Mouse (Mus musculus) spleen, postnatal 36 days (tissue): ENCODE results near the gene Tex38.
A peak's percentile ranks its signal among the peaks of the same experiment; 100 is the strongest.

Source experiments
- DNase-seq, 2 experiments: peaks; one replicate each; pipeline ENCODE4 v3.0.0; 2022; ENCODE audit warnings: low spot score in 2 of 2, mixed read lengths in 1 of 2

Tex38 gene

DNA sequence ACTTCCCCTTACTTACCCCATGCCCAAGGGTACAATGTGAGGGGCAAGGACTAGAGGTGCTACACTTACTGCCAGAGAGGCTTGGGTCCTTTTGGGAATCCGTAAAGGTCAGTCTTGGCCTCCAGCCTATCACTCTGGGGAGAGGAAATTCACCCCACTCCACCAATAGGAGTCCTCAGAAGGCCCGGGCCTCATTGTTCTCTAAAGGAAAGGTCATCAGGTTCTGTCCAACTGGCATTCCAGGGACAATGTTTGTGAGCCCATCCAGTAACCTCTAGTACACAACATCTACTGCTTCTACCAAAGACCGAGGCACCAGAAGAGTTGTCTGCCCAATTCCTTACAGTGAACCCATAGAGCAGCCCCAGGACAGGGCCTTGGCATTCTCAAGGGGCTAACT is at the start of gene Tex38:
TSS of gene Tex38 (minus strand) at position 101 of the 400 bp plus-strand sequence.
- no peak for DNase-seq

DNA sequence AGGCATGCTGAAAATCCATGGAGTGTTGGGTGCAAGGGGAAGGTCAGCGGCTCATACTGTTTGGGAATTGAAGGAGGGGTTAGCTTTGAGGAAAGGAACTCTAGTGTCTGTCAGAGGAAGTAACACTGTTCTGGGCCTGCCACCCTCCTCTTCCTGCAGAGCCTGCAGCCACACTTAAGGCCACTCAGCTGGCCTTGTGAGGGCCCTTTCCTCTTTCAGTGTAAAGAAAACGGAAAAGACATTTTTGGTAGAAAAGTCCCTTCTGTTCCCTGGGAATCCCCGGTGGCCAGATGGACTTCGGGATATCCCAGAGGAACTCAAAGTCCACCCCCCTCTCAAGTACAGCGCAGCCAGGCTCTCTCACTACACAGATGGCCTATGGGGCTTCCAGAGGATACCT is 49.7 kb upstream of the Tex38 start:
- DNase-seq = no peak

DNA sequence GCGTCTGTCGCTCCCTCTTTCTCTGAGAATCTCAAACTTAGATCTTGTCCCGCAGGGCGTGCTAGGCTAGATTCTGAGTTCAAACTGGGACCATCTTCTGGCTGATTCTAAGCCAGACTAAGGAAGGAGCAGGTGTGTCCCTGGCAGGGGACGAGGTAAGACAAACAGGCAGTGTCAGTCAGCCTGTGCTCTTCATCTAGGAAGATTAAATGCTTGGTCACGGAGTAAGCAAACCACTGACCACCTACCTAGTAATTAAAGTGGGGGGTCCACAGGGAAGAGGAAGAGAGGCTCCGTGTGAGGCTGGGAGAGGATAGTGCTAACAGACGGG is 47.7 kb upstream of the Tex38 start:
- DNase-seq = no peak

DNA sequence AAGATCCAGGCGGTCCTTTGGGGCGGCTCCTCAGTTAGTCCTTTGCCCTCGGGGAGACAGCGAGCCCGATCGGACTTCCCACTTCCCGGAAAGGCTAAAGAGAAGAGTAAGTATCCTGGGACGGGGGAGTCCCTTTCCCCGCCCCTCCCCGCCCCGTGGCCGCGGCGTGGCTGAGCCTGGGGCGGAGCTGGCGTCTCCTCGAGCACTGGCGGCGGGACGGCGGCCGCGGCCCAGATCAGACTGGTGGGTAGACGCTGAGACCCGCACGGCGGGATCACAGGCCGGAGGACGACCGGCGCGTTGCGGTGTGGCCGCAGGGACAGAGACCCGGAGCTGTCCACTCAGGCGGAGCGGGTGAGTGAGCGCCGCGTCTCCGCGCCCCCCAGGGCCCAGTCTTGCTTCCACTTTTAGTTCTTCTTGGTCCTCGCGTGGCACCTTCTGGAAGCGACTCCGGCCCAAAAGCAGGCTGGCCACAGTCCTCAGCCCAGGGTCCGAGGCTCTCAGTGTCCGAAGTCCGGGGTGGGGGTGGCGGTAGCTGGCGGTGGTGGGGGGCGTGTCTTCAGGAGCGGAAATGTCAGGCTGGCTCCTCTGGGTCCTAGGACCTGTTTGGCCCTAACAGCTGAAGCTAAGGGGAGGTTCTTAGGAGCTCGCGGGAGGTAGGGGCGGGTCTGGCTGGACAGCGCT is 47.2 kb upstream of the Tex38 start, which contains the start of gene Mob3c:
TSS of gene Mob3c (plus strand) at position 205 of the 684 bp plus-strand sequence.
- peak; percentile 73 to 75 for DNase-seq

DNA sequence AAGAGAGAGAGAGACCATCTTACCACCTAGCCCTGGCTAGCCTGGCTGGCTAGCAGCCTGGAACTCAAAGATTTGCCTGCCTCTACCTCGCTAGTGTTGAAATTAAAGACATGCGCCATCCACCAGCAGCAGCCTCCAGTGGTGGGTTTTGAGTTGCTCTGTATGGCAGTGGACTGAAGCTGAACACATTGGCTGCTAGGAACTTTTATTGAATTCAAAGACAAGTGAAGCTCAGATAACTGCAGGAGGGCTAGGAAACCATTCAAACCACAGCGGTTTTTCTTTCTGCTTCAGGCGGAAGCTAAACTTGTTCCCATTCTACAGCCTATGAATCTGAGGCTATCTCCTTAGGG is 46.7 kb upstream of the Tex38 start:
- no peak for DNase-seq

DNA sequence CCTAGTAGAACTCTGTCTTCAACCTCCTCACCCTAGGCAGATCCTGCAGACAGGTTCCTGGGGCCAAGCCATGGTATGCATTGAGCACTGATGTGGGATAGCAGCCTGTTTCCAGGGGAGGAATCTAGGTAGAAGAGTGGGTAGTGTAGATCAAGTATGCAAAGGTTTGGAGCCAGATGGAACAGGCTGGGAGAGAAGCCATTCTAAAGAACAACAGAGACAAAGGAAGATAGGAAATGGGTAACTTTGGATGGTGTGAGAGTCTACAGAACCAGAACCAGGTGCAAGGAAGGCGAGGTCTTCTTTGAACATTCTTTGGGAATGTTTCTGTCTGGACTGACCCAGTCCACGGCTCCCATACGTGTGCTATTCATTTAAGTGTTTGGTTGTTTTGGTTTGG is 46.2 kb upstream of the Tex38 start:
- no peak for DNase-seq

DNA sequence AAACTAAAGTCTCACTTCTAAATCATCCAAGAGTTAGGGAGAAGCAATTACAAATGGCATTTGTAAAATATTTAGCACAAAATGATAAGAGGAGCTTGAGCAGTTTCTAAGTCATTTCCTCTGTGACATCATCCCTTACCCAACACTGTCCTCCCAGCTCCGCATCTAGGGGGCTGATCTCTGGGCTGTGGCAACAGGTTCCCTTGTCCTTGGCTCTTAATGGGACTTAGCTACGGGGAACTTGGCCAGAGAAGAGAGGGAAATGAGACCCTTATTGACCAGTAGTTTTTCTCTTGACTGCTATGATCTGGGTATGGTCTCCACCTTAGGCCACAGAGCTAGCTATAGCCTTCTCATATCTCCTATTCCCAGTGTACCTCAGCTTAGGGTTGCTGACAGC is 44.5 kb upstream of the Tex38 start:
- DNase-seq = no peak

DNA sequence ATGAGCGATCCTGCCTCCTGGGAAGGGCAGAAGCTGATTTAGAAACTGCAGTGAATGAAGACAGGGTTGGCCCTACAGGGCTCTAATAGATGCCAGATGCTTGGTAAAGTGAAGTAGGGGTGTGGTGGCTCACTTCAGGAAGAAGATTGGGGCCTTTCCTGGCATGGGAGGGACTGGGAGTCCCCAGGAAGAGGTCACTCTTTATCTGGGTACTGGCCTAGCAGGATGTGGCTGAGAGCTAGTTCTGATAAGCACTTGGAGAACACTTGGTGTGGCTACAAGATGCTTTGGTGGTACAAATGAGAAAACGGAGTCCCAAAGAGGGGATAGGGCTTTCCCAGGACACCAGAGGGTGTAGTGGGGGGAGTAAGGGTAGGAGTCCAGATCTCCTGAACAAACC is 43.4 kb upstream of the Tex38 start:
- DNase-seq = no peak

DNA sequence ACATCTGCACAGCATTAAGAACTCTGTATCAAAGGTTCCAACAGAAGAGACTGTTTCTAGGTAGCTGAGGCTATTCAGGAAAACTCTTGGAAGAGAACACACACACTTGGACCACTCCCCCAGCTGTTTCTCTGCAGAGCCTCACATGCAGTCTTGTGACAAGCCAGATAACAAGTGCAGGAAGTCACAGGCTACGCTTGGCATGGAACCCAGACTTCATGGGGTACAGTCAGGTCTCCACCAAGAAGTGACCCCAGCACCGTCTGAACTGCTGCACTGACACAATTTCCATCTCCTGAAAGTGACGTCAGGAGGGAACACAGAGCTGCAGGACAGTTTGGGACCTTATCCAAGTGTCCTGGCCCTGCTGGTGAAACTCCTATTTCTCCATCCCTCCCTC is 41.1 kb upstream of the Tex38 start:
- no peak for DNase-seq

DNA sequence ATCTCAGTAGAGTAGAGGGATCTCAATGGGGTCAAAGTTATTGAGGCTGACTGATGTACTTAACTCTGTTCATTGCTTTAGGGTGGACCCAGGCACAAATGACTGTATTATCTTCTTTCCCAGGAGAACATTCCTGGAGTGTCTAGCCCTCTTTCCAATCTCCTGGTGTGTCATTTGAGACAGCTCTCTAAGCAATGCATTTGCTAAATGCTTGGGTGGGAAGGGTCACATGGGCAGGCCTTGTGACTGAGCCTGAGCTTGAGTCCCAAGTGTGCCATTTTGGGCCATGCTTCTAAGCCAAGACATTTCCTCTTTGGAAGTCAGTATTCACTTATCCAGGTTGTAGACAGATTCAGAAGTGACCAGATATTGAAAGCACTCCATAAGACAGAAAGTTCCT is 40.6 kb upstream of the Tex38 start:
- DNase-seq = no peak

DNA sequence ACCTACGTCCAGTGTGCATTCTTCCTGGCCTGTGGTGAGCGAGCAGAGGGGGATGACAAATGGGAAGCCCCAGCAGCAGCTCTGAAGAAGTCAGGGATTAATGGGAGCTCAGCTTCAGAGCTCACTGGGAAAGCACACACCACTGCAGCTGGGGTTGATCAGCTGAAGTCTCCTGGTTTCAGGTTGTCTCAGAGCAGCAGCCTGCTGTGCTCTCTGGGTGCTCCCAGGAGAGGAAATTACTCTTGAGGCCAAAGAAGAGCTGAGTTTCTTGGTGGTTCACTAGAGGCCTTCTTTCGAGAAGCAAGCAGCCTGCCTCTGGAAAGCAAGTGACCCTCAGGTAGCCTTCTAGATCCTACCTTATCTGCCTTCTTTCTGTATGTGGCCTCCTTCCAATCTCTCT is 40.1 kb upstream of the Tex38 start:
- no peak for DNase-seq

DNA sequence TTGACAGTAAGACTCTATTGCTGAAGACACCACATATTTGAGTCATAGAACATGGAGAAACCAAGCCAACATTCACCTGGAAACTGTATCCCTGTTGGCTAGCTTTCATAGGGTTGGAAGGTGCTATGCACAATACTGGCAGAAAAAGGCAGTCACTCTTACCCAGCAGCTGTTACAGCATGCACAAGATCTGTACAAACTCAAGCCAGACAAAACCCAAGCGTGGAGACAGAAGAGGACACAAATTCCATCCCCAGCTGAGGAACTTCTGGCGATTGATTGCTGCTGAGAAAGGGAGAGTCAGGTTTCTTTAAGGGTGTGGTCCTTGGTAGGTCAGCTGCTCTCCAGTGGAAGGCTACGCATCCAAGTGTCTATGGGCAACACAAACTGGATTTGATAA is 39.4 kb upstream of the Tex38 start:
- DNase-seq = no peak

DNA sequence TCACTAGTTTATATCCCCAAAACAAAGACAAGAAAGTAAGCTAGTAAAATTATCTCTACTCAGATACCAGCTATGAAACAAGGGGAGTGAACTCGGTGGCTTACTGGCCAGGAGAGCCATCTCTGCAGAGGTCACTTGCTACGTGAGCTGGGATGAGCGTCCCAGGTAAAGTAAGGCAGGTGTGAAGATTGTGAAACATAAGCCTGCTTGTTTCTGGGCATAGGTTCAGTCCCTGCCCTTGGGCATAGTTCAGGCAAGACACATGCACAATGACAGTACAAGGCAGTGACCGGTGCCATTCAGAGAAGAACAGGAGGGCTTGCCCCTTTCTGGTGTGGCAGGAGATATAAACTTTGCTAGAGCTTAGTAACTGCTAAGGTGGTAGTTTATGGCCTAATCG is 34.8 kb upstream of the Tex38 start:
- no peak for DNase-seq

DNA sequence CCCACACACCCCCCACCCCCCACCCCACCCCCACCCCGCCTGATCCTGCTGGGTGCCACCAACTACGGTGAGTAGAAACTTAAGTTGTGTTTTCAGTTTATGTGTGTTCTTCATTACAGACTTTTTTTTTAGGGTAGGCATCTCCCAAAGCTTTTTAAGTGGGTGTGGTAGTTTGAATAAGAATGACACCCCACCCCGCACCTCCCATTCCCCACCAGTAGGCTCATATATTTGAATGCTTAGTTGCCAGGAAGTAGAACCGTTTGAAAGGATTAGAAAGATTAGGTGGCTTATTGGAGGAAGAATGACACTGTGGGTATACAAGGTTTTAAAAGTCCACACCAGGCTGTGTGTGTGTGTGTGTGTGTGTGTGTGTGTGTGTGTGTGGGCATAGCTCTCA is 31.5 kb upstream of the Tex38 start:
- no peak for DNase-seq

DNA sequence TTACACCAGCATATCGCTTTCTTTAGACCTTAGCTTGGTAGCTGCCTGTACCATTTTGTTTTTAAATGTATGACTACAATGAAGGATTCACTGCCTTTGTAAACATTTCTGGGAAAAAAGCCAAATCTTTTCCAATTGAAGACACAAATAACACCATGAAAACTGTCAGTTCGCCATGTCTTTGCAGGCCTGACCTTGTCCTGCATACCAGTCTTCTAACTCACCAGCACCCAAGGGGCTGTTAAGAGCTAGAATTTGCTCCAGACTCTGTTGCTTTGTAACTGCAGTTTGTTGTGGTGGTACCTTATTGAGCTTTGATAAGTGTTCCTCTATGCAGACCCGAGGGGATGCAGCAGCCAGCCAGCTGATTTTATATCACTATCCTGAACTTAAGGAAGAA is 19.2 kb upstream of the Tex38 start:
- no peak for DNase-seq

DNA sequence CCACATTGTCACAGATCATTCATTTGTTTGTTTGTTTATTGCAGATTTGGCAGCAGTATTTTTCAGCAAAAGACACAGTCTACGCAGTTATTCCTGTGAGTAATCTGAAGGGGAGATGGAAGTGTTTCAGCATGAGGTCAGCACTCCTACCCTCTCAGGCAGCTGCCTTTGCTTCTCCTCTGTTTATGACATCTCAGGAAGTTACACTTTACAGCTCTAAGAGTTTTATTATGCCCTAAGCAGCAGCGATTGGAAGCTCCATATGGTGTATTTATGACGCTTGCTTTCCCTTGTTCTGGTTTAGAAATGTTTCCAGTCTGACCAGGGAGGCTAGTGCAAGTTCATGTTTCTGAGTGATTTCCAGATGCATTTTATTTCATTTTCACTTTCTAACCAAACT is 14.5 kb upstream of the Tex38 start:
- no peak for DNase-seq

DNA sequence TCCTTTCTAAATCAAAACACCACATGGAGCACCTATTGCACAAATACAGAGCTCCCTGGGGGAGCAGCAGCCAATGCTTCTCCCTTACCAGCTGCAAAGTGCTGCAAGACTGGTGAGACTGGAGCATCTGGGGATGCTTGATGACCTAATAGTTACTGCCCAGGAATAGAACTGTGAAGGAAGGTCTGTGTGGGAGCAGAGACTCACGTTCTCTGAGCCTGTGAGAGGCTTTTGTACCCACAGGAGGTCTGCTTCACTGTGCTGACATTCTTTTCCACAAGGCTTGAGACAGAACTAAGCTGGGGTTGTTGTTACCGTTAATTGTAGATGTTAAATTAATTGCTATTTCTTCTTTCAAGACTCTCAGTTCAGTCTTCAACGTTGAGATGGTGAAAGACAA is 10.0 kb upstream of the Tex38 start:
- no peak for DNase-seq

DNA sequence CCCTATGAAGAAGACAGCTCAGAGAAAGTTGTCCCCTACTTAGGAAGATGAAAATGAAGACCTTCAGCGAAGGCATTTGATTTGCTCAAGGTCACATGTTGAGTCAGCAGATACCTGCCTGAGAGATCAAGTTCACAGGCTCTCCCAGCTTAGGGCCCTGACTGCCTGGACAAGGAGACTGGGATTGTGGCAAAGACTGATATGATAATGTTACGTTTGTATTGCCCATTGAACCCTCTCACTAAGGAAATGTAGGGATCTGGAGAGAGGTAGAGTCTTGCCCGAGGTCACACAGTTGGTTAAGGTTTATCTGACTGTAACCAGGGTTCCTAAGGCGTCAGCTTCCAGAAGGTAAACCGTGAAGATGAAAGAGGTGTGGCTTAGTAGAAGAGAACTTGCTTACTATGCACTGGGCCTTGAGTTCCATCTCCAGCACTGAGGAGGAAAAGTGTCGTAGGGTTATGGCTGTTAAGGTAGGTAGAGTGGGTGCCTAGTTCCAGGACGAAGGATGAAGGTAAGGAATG is 4.8 kb upstream of the Tex38 start:
- DNase-seq = no peak

DNA sequence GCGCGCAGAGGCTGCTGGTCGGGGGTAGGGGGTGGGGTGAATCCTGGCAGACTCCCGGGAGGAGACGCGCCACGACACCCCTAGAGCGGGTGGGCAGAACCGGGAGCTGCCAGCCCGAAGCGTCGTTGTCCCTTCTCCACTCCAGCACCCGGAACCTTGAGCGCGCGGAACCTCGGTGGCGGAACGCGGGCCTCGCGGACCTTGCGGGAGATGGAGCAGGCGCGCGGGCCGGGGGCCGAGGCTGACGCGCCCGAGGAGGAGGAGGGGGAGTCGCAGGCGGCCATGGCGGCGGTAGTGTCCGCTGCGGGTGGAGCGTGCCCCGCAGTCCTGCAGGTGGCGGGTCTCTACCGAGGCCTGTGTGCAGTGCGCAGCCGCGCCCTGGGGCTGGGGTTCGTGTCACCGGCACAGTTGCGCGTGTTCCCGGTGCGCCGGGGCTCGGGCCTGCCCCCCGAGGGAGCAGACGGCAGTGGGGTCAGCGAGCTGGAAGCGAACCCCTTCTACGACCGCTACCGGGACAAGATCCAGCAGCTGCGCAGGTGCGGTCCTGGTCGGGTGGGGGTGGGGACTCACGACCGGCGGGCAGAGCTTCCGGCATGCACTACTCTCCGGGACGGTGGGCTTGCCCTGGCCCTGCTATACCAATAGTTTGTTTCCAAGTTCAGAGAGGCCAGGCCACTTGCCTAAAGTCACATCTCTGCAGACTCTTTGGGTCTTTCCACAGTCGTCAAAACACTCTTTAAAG is 4.1 kb upstream of the Tex38 start, which contains the start of gene Atpaf1:
TSS of gene Atpaf1 (plus strand) at position 44 of the 742 bp plus-strand sequence.
- DNase-seq = peak; percentile 46 to 53

DNA sequence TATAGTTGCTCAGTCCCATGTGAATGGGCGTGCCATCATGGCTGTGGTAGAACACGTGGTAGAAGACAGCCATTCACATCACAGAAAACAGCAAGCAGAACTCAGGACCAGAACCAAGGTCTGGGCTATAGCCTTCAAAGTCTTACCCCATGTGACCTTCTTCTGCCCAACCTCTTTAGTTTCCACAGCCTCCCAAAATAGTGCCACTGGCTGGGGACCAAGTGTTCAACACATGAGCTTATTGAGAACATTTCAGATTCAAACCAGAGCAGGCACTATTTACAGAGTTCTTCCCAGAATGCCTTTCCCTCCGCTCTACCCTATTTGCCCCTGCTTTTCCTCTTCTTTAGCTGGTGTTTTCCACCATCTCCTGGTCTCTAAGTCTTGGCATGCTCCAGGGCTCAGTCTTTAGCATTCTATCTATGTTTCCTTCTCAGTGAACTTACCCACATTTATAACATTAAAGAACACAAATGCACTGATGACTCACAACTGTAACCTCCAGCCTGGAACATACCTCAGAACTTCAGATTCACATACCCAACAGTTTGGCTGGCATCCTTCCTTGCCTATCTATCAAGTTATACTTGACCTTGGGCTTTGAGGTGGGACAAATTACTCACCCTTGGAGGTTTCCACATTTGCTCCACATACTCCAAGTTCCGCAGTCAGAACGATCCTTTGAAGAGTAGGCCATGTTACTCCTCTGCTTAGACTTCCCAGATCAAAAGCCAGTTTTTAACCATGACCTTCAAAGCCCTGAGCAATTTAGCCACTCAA is 1.4 kb upstream of the Tex38 start:
- no peak for DNase-seq

DNA sequence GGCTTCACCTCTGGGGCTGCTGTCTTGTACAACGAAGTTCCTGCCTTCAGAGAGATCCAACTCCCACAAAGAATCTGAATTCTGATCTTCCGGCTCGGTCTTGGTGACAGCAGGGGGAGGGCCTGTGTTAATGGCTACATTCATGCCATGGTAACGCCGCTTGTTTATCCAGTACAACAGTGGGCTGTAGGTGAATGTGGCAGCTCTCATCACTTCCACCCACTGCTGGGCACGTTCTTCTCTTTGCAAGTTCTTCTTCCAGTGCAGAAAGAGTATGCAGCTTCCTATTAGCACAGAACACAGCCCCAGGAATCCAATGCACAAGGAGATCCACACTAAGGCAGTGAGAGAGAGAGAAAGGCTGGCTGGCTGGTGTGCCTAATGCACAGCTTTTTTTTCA is 549 bp downstream of the Tex38 start:
- no peak for DNase-seq

DNA sequence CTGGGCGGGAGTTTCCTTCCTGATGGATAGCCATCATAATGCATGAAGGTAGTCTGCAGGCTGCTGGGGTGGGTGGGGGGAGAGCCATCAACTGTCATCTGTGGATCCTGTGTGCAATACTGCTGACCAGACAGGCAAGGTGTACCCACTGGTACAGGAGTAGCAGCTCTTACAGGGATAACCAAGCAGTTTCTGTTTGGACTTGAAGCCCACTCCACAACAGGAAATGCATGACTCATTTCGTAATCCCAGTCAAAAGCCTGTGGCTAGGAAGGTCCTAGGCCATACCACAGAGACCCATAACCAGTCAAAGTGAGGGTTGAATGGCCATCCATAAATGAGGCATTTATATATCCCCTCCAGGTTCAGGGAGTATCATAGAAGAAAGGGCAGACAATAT is 3.2 kb downstream of the Tex38 start:
- DNase-seq = no peak

DNA sequence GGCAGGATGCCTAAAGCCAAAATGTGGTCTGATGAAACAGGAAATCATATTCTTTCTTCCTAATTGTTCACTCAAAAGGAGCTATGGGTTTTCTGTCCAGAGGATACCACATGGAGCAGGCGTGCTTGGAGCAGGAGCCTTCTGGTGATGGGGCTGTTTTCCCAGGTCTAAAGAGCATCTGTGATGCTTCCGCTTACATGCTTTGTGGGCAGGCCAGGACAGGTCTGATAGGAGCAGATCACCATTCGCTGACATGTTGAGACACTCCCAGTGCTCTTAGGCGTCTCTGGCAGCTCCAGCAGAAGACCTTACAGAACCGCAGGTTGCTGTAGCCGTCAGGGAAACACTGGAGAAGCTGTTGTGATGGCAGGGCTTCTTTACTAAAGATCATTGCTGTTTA is 5.8 kb downstream of the Tex38 start:
- no peak for DNase-seq
